Mouse (Mus musculus): Measurements from ENCODE around the gene Rpl38. TPM values are rescaled to one million over a fixed set of nuclear protein-coding genes. Genes with fewer than 3 reads are reported as not detected.
A peak's percentile ranks its signal among the peaks of the same experiment; 100 is the strongest.
"Not testable (repeated sequence)": the region's sequence is repeated elsewhere in the genome, so short reads cannot be mapped to it uniquely, and the experiment has no call there.

Gene Rpl38
- polyA plus RNA-seq, 1 experiment from 2014 or later = 885 TPM

GRCm38 (mm10) chr11:114662746-114663362 lies 5.5 kb upstream of the Rpl38 start:
- Histone ChIP-seq H3K36me3 (no peaks in the 10 kb centered on the region), H3K4me2 (no peak overlapping the region), H3K4me3 (no peak overlapping the region), H3K27me3 (peaks cover 13% of the 10 kb centered on the region; the same call in 1 of the 2 replicates), H3K9ac (no peak overlapping the region), H3K4me1 (replicated peaks) (peaks cover under 1% of the 10 kb centered on the region; the same call in 1 of the 2 replicates), H3K9me3 (no peaks in the 10 kb centered on the region), H3K27ac (no peak overlapping the region)
- no peak for ATAC-seq (ENCODE audit: low FRiP score)
- WGBS = 39% methylated on average over 6 of the region's 6 CpGs

- Histone ChIP-seq H3K4me2 (no peak overlapping the region), H3K36me3 (no peaks in the 10 kb centered on the region), H3K27ac (no peak overlapping the region), H3K9ac (no peak overlapping the region), H3K4me3 (no peak overlapping the region), H3K4me1 (replicated peaks) (peaks cover under 1% of the 10 kb centered on the region; the same call in 1 of the 2 replicates), H3K9me3 (no peaks in the 10 kb centered on the region), H3K27me3 (peaks cover 13% of the 10 kb centered on the region; the same call in 1 of the 2 replicates)
- no peak for ATAC-seq (ENCODE audit: low FRiP score)
- WGBS = 88% methylated on average over 7 of the region's 7 CpGs
Measured at GRCm38 (mm10) chr11:114664164-114664563, 4.2 kb upstream of the Rpl38 start.

GRCm38 (mm10) chr11:114665463-114665862 lies 2.9 kb upstream of the Rpl38 start:
- Histone ChIP-seq H3K4me3 (no peak overlapping the region), H3K9ac (no peak overlapping the region), H3K27me3 (peaks cover 13% of the 10 kb centered on the region; the same call in 1 of the 2 replicates), H3K4me1 (replicated peaks) (peaks cover 13% of the 10 kb centered on the region), H3K4me2 (no peak overlapping the region), H3K27ac (no peak overlapping the region), H3K36me3 (peaks cover 4% of the 10 kb centered on the region), H3K9me3 (no peaks in the 10 kb centered on the region)
- WGBS = 85% methylated on average over 2 of the region's 2 CpGs
- no peak for ATAC-seq (ENCODE audit: low FRiP score)

- H3K4me2 ChIP-seq = no peak overlapping the region
- WGBS = 17% methylated on average over 13 of the region's 13 CpGs
- no peak for ATAC-seq (ENCODE audit: low FRiP score)
- no peak overlapping the region for H3K27ac ChIP-seq
- H3K4me3 ChIP-seq = no peak overlapping the region
- peaks cover 17% of the 10 kb centered on the region for H3K36me3 ChIP-seq
- peaks cover 23% of the 10 kb centered on the region for H3K4me1 ChIP-seq (replicated peaks)
- no peak overlapping the region for H3K9ac ChIP-seq
- H3K9me3 ChIP-seq = no peaks in the 10 kb centered on the region
- H3K27me3 ChIP-seq = peaks cover 13% of the 10 kb centered on the region; the same call in 1 of the 2 replicates
Measured at GRCm38 (mm10) chr11:114666786-114667185, 1.5 kb upstream of the Rpl38 start.

GRCm38 (mm10) chr11:114667236-114667931 lies 940 bp upstream of the Rpl38 start:
- no peak for ATAC-seq (ENCODE audit: low FRiP score)
- Histone ChIP-seq H3K27ac (no peak overlapping the region), H3K36me3 (peaks cover 23% of the 10 kb centered on the region), H3K4me1 (replicated peaks) (peaks cover 26% of the 10 kb centered on the region), H3K9me3 (no peaks in the 10 kb centered on the region), H3K27me3 (peaks cover 13% of the 10 kb centered on the region; the same call in 1 of the 2 replicates), H3K4me3 (no peak overlapping the region), H3K9ac (no peak overlapping the region), H3K4me2 (no peak overlapping the region)
- 54% methylated on average over 17 of the region's 18 CpGs for WGBS

GRCm38 (mm10) chr11:114667932-114668285 lies 415 bp upstream of the Rpl38 start:
- not testable (repeated sequence) for H3K9me3 ChIP-seq, H3K27ac ChIP-seq, H3K9ac ChIP-seq, H3K4me2 ChIP-seq, H3K4me3 ChIP-seq
- Histone ChIP-seq H3K36me3 (peaks cover 29% of the 10 kb centered on the region), H3K27me3 (peaks cover 13% of the 10 kb centered on the region; the same call in 1 of the 2 replicates), H3K4me1 (replicated peaks) (peaks cover 31% of the 10 kb centered on the region)
- 0 out of 2 replicates have a peak, but pooled peaks have one; percentile 12 for ATAC-seq (ENCODE audit: low FRiP score)
- WGBS = 31% methylated on average over 11 of the region's 11 CpGs

- peak overlapping the region; percentile 93 for H3K27ac ChIP-seq
- no peaks in the 10 kb centered on the region for H3K9me3 ChIP-seq
- WGBS = under 1% methylated on average over 59 of the region's 60 CpGs
- H3K4me3 ChIP-seq = peak overlapping the region; percentile 88
- peaks cover 16% of the 10 kb centered on the region; the same call in 1 of the 2 replicates for H3K27me3 ChIP-seq
- peak overlapping the region; percentile 95 for H3K9ac ChIP-seq
- peaks cover 39% of the 10 kb centered on the region for H3K36me3 ChIP-seq
- peaks cover 38% of the 10 kb centered on the region for H3K4me1 ChIP-seq (replicated peaks)
- H3K4me2 ChIP-seq = peak overlapping the region; percentile 82
- ATAC-seq (ENCODE audit: low FRiP score) = peak; percentile 80
Measured at GRCm38 (mm10) chr11:114668741-114669623, 658 bp downstream of the Rpl38 start.

- Histone ChIP-seq H3K36me3 (peaks cover 42% of the 10 kb centered on the region), H3K4me1 (replicated peaks) (peaks cover 40% of the 10 kb centered on the region), H3K4me3 (peak overlapping the region; percentile 88), H3K4me2 (peak overlapping the region; percentile 82), H3K9ac (peak overlapping the region; percentile 95), H3K9me3 (no peaks in the 10 kb centered on the region), H3K27ac (peak overlapping the region; percentile 93), H3K27me3 (peaks cover 16% of the 10 kb centered on the region; the same call in 1 of the 2 replicates)
- ATAC-seq (ENCODE audit: low FRiP score) = no peak
- 32% methylated on average over 12 of the region's 12 CpGs for WGBS
Measured at GRCm38 (mm10) chr11:114669651-114670168, 1.4 kb downstream of the Rpl38 start.

GRCm38 (mm10) chr11:114671147-114671546 lies 2.8 kb downstream of the Rpl38 start:
- H3K4me2 ChIP-seq = no peak overlapping the region
- 92% methylated on average over 5 of the region's 5 CpGs for WGBS
- H3K4me1 ChIP-seq (replicated peaks) = peaks cover 52% of the 10 kb centered on the region
- H3K27me3 ChIP-seq = peaks cover 17% of the 10 kb centered on the region
- no peak overlapping the region for H3K4me3 ChIP-seq
- H3K36me3 ChIP-seq = peaks cover 42% of the 10 kb centered on the region
- H3K9ac ChIP-seq = peak overlapping the region; percentile 95; the same call in 1 of the 2 replicates
- H3K9me3 ChIP-seq = no peaks in the 10 kb centered on the region
- H3K27ac ChIP-seq = no peak overlapping the region
- ATAC-seq (ENCODE audit: low FRiP score) = no peak

- Histone ChIP-seq H3K27ac (peak overlapping the region; percentile 73), H3K4me3 (no peak overlapping the region), H3K4me2 (no peak overlapping the region), H3K9ac (no peak overlapping the region), H3K4me1 (replicated peaks) (peaks cover 62% of the 10 kb centered on the region), H3K9me3 (no peaks in the 10 kb centered on the region), H3K27me3 (peaks cover 16% of the 10 kb centered on the region), H3K36me3 (peaks cover 42% of the 10 kb centered on the region)
- no peak for ATAC-seq (ENCODE audit: low FRiP score)
- 55% methylated on average over 9 of the region's 9 CpGs for WGBS
Measured at GRCm38 (mm10) chr11:114672794-114673718, 4.7 kb downstream of the Rpl38 start.

GRCm38 (mm10) chr11:114673719-114674050 lies 5.4 kb downstream of the Rpl38 start:
- no peak overlapping the region for H3K4me3 ChIP-seq
- no peak for ATAC-seq (ENCODE audit: low FRiP score)
- H3K4me2 ChIP-seq = no peak overlapping the region
- H3K9ac ChIP-seq = no peak overlapping the region
- H3K4me1 ChIP-seq (replicated peaks) = peaks cover 62% of the 10 kb centered on the region
- no peaks in the 10 kb centered on the region for H3K9me3 ChIP-seq
- H3K27me3 ChIP-seq = peaks cover 16% of the 10 kb centered on the region
- H3K27ac ChIP-seq = peak overlapping the region; percentile 73
- 75% methylated on average over 2 of the region's 2 CpGs for WGBS
- peaks cover 42% of the 10 kb centered on the region for H3K36me3 ChIP-seq

Measured in hindbrain, embryonic 13.5 days (tissue).